Mouse (Mus musculus) ES-Bruce4 (cell line): ENCODE data around the gene Glis3.

Experiments
- CTCF ChIP-seq: IDR thresholded peaks from one replicate; pipeline ENCODE4 v1.8.1; 2011; ENCODE audit warnings: low read depth, low read length
- POLR2A ChIP-seq: IDR thresholded peaks from one replicate; pipeline ENCODE4 v1.8.1; 2011; ENCODE audit warnings: low read length; ENCODE audit not compliant: insufficient read depth

- TF ChIP-seq POLR2A = no peak
- no peak for TF ChIP-seq CTCF
These were observed 226.8 kb downstream of the Glis3 start for GRCm38 (mm10) chr19:28452951-28453520.
